Mouse (Mus musculus) adrenal gland, adult 18-20 months (tissue): ENCODE measurements around the gene Samd1. TPM values are rescaled to one million over a fixed set of nuclear protein-coding genes. Genes with fewer than 3 reads are reported as not detected.

Experiments used
- DNase-seq, 2 experiments: peaks; one replicate each; pipeline ENCODE4 v3.0.0; 2021 to 2022; ENCODE audit warnings: low spot score in 2 of 2
- microRNA-seq, 2 experiments: library from miRNA; unstranded; fragments of <30 nt; microRNA quantifications; one replicate each; pipeline ENCODE4 v1.2.0; 2021; ENCODE audit warnings: borderline number of aligned reads in 2 of 2
- total RNA-seq, 2 experiments: library from RNA; stranded (reverse); gene quantifications; 1 replicate in 1 of 2; 2 replicates in 1 of 2; pipeline ENCODE4 v1.2.3; 2021

Gene Samd1
- total RNA-seq, 2 experiments from 2014 or later, result 28.2 to 30.3 TPM

GRCm38 (mm10) chr8:84046505-84046904 lies 49.0 kb downstream of the Samd1 start:
- DNase-seq, result no peak

DNA sequence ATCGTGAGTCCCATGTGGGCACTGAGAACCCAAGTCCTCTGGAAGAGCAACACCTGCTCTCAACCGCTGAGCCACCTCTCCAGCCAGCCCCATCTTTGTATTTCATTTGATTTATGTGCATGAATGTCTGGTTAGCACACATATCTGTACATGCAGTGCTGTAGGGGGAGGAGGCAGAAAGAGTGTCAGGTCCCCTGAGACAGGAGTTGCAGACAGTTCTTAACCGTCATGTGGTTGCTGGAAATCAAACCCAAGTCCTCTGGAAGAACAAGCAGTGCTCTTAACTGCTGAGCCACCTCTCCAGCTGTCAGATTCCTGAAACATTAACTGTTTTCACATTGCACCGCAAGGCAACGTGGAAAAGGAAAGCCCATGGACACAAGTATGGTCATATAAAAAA lies 50.7 kb downstream of the Samd1 start:
- DNase-seq, result no peak

Small RNA genes lying within 50 kb of the gene (microRNA-seq; reads per million reads assigned to microRNA genes)
- 0.95 to 1.2 reads per million in 2 experiments for gene Mir1199
- 4.3 to 13.5 reads per million in 2 experiments for gene Mir8111

Other genes starting within 250 kb of the Samd1 start
- gene Adgrl1, start 97.6 kb upstream of the Samd1 start, total RNA-seq, result 10 to 100 TPM; 39.6 to 76.0 TPM
- gene Gm10644, start 42.5 kb upstream of the Samd1 start, total RNA-seq, result 1 to 10 TPM; 1.2 to 1.7 TPM
- 1 to 10 TPM; 1.7 to 2.8 TPM for gene Asf1b, start 42.2 kb upstream of the Samd1 start, total RNA-seq
- gene Prkaca, start 24.7 kb upstream of the Samd1 start, total RNA-seq, result 100 to 1,000 TPM; 279 to 302 TPM
- under 1 TPM; 0.54 to 0.96 TPM for gene 1700067K01Rik, start 3.8 kb downstream of the Samd1 start, total RNA-seq
- not detected for gene 2210011C24Rik, start 14.5 kb downstream of the Samd1 start, total RNA-seq
- gene Palm3, start 23.8 kb downstream of the Samd1 start, total RNA-seq, result under 1 TPM; 0.33 to 0.38 TPM
- gene Il27ra, start 44.9 kb downstream of the Samd1 start, total RNA-seq, result 1 to 10 TPM; 1.7 to 1.9 TPM
- not detected for gene Rln3, start 47.3 kb downstream of the Samd1 start, total RNA-seq
- 1 to 10 TPM; 2.5 to 2.6 TPM for gene Gm10643, start 67.5 kb downstream of the Samd1 start, total RNA-seq
- gene Rfx1, start 69.2 kb downstream of the Samd1 start, total RNA-seq, result 10 to 100 TPM; 17.1 to 20.3 TPM
- 10 to 100 TPM; 13.2 to 16.1 TPM for gene Dcaf15, start 107.1 kb downstream of the Samd1 start, total RNA-seq
- gene Podnl1, start 128.3 kb downstream of the Samd1 start, total RNA-seq, result under 1 TPM; 0.33 to 0.35 TPM
- 10 to 100 TPM; 26.5 to 30.5 TPM for gene Cc2d1a, start 150.3 kb downstream of the Samd1 start, total RNA-seq
- gene 4930432K21Rik, start 150.4 kb downstream of the Samd1 start, total RNA-seq, result under 1 TPM in 1 of 2 experiments, not detected in 1; 0.38 TPM
- gene Nanos3, start 187.5 kb downstream of the Samd1 start, total RNA-seq, result under 1 TPM in 1 of 2 experiments, not detected in 1; 0.61 TPM
- gene Zswim4, start 239.4 kb downstream of the Samd1 start, total RNA-seq, result 10 to 100 TPM; 36.4 to 56.0 TPM